Mouse (Mus musculus) limb, embryonic 14.5 days (tissue): Measurements from ENCODE around the gene Edem2. TPM values are rescaled to one million over a fixed set of nuclear protein-coding genes. Genes with fewer than 3 reads are reported as not detected.

ENCODE experiments used
- ATAC-seq: fragments of 200-750 bp; cut with Nextera tagmentation; 2 replicates; pipeline ENCODE4 v1.8.0; 2017; ENCODE audit warnings: low read depth, moderate number of reproducible peaks, moderate TSS enrichment; ENCODE audit not compliant: low FRiP score
- DNase-seq: peaks from one replicate; pipeline ENCODE4 v3.0.0-alpha.2; 2015; ENCODE audit warnings: low spot score
- H3K27ac ChIP-seq: fragments of 300-500 bp; sonication (generic); replicated peaks from 2 replicates; pipeline ENCODE4 v1.5.1; 2014; ENCODE audit warnings: low read depth, mild to moderate bottlenecking, low read length, moderate library complexity, mixed read lengths
- H3K27me3 ChIP-seq: fragments of 300-500 bp; sonication (generic); 2 replicates; pipeline ENCODE4 v1.6.1; 2014; ENCODE audit warnings: low read length, mixed read lengths; ENCODE audit not compliant: control insufficient read depth, insufficient read depth
- H3K36me3 ChIP-seq: fragments of 300-500 bp; sonication (generic); 2 replicates; pipeline ENCODE4 v1.6.1; 2014; ENCODE audit warnings: mild to moderate bottlenecking, low read length, moderate library complexity, mixed read lengths; ENCODE audit not compliant: control insufficient read depth, insufficient read depth
- H3K4me1 ChIP-seq: fragments of 300-500 bp; sonication (generic); 2 replicates; pipeline ENCODE4 v1.6.1; 2014; ENCODE audit warnings: antibody characterized with exemption, low read length, mixed read lengths; ENCODE audit not compliant: control insufficient read depth, insufficient read depth
- H3K4me2 ChIP-seq: fragments of 300-500 bp; sonication (generic); replicated peaks from 2 replicates; pipeline ENCODE4 v1.6.1; 2014; ENCODE audit warnings: low read depth, mild to moderate bottlenecking, low read length, moderate library complexity; ENCODE audit not compliant: severe bottlenecking
- H3K4me3 ChIP-seq: fragments of 300-500 bp; sonication (generic); replicated peaks from 2 replicates; pipeline ENCODE4 v1.5.1; 2014; ENCODE audit warnings: low read length
- H3K9ac ChIP-seq: fragments of 300-500 bp; sonication (generic); 2 replicates; pipeline ENCODE4 v1.6.1; 2014; ENCODE audit warnings: mild to moderate bottlenecking, low read depth, low read length, moderate library complexity; ENCODE audit not compliant: severe bottlenecking
- H3K9me3 ChIP-seq: fragments of 300-500 bp; sonication (generic); 2 replicates; pipeline ENCODE4 v1.6.1; 2016; ENCODE audit warnings: low read length; ENCODE audit not compliant: control insufficient read depth
- POLR2A ChIP-seq: fragments of 200-500 bp; IDR thresholded peaks from 2 replicates; pipeline ENCODE4 v1.8.0; 2012; ENCODE audit warnings: inconsistent platforms, mild to moderate bottlenecking, moderate library complexity, borderline replicate concordance; ENCODE audit not compliant: insufficient read depth, insufficient read length; ENCODE audit errors: extremely low read depth
- WGBS: fragments of 180-500 bp; shearing (Covaris S2); extraction: QIAGEN DNeasy Blood & Tissue Kit; methylation state at CpG from one replicate; pipeline ENCODE4 v1.1.7; 2014; 5-methylcytosine and 5-hydroxymethylcytosine counted together
- polyA plus RNA-seq, 2 experiments: library from polyadenylated mRNA; depleted of rRNA in 1 of 2; stranded (reverse) in 1 of 2; unstranded in 1 of 2; fragments of >200 nt; fragmentation: Nextera tagmentation in 1 of 2; extraction: Ambion mirVana in 1 of 2; gene quantifications; 2 replicates each; pipeline versions ENCODE4 v1.2.1 to v1.2.3; 2012 to 2014

The Edem2 gene
- polyA plus RNA-seq, 2 experiments = 35.0 to 36.1 TPM

DNA sequence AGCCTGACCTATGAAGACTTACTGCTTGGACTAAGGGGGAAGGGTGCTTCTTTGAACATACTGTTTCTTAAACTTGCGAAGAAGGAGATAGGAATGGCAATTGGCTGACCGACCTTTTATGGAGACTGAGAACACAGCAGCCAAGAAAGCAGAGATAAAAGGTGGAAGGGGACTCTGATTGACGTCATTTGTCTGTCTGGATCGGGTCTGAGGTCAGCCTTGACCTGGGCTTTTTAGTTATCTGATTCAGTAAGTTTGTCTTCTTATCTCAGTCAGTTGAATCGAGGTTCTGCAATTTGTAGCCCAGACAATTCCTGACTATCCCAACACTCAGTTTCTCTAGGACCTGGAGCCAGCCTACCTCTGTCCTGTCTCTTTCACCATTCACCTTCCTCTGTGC, 5.2 kb downstream of the Edem2 start:
- no peak overlapping the region for H3K4me2 ChIP-seq
- H3K27ac ChIP-seq = no peak overlapping the region
- H3K27me3 ChIP-seq = no peaks in the 10 kb centered on the region
- TF ChIP-seq POLR2A = no peak
- no peak for ATAC-seq
- no peaks in the 10 kb centered on the region for H3K36me3 ChIP-seq
- H3K9ac ChIP-seq = no peak overlapping the region
- WGBS = 86% methylated on average over 5 of the region's 5 CpGs
- no peaks in the 10 kb centered on the region for H3K9me3 ChIP-seq
- H3K4me1 ChIP-seq = peaks cover 8% of the 10 kb centered on the region
- H3K4me3 ChIP-seq = no peak overlapping the region
- no peak for DNase-seq

DNA sequence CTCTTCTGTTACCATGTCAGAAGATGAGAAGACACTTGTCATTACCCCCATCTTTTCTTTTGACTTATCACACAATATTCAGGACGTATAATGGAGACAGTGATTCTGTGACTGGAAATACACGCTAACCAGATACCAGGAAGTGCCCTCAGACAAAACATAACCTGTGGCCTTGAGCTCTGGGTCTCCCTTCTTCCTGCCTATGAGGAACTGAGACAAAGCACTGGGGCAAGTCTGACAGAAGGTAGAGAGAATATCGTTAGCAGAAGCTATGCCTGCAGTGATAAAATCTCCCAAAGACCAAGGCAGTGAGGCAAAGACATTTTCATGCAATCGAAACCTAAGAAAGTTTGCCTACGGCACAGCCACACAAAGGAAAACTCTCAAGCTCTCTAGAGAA, 8.7 kb downstream of the Edem2 start:
- H3K36me3 ChIP-seq = peaks cover 11% of the 10 kb centered on the region
- no peak overlapping the region for H3K4me3 ChIP-seq
- H3K9ac ChIP-seq = no peak overlapping the region
- no peaks in the 10 kb centered on the region for H3K9me3 ChIP-seq
- no peaks in the 10 kb centered on the region for H3K27me3 ChIP-seq
- WGBS = 85% methylated on average over 5 of the region's 5 CpGs
- DNase-seq (no peak), ATAC-seq (no peak)
- no peaks in the 10 kb centered on the region for H3K4me1 ChIP-seq
- TF ChIP-seq POLR2A = no peak
- H3K4me2 ChIP-seq = no peak overlapping the region
- H3K27ac ChIP-seq = no peak overlapping the region

DNA sequence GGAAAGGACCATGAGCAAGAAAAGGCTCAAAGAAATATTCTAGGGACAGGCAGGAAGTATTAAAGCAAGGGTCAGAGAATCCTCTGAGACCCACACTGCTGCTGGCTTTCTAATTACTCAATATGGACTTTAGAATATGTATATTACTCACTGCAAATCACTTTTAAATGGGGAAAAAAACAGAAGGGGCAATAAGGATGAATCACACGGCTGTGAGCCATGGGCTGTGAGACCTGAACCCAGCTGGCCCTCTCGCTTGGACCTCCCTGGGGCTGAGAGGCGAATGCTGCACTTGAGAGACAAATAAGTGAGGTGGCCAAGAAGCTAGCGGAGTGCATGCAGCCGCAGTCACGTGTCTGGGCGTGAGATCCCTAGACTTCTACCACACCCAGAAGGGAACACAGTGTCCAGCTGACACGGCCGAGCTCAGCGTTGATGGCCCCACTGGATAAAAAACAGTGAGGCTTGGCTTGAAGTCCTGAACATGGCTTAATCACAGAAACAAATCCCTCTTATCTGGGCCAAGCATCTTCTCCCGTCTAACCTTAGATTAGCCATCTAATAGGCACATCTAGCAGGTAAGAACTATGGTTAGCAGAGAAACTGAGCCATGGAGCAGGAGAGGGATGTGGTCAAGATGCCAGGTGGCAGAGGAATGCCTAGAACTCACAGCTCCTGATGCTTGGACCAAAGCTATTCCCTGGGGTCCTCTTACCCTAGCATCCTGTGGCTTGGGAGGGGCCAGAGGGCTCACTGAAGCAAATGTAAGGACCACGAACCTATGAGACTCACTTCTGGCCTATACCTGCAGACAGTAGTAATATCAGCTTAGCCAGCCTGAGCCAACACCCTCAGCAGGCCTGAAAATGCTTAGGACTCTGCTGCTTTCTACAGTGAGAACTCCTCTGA, 11.9 kb downstream of the Edem2 start:
- TF ChIP-seq POLR2A = no peak
- no peak overlapping the region for H3K4me3 ChIP-seq
- DNase-seq (no peak), ATAC-seq (no peak)
- H3K9me3 ChIP-seq = no peaks in the 10 kb centered on the region
- no peak overlapping the region for H3K9ac ChIP-seq
- WGBS = 87% methylated on average over 12 of the region's 12 CpGs
- peaks cover 17% of the 10 kb centered on the region for H3K36me3 ChIP-seq
- no peak overlapping the region for H3K4me2 ChIP-seq
- H3K27ac ChIP-seq = no peak overlapping the region
- H3K4me1 ChIP-seq = no peaks in the 10 kb centered on the region
- H3K27me3 ChIP-seq = no peaks in the 10 kb centered on the region

DNA sequence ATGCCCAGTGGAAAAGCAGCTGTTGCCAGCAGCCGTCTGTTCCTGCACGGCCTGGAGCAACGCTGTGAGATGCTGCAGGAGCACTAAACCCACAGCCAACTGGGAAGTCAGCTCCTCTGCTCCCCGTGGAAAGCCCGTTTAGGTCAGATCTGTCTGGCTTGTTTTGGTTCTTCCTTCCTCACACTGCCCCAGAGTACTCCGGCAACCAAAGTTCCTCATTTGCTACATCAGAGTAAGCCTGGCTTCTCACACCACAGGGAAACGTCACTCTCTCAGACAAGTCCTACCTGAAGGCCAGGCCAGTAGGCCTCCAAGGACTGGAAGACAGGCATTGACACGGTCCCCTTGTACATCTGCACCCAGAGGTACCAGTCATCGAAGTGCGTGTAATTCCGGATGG, 18.7 kb downstream of the Edem2 start:
- Histone ChIP-seq H3K27me3 (no peaks in the 10 kb centered on the region), H3K9me3 (no peaks in the 10 kb centered on the region), H3K36me3 (peaks cover 34% of the 10 kb centered on the region), H3K4me3 (no peak overlapping the region), H3K27ac (no peak overlapping the region), H3K9ac (no peak overlapping the region), H3K4me1 (no peaks in the 10 kb centered on the region), H3K4me2 (no peak overlapping the region)
- ATAC-seq (no peak), DNase-seq (no peak)
- WGBS = 91% methylated on average over 11 of the region's 11 CpGs
- TF ChIP-seq POLR2A = no peak

DNA sequence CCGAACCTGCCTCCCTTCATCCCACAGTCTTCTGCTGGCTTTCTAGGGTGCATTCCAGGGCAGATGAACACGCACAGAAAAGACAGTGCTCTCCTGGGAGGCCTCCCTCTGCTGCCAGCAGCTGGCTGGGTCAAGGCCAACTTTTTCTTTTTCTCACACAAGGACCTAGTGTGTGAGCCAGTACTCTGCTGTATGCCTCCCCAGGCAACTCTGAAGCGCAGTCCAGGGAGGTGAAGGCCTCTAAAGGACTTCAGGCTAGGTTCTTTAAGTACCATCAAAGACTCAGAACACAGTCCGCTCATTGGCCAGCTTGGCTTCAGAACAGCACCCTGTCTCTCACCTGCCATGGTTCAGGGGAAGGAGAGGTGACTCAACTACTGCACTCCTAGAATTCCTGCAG, 22.0 kb downstream of the Edem2 start:
- peaks cover 37% of the 10 kb centered on the region for H3K36me3 ChIP-seq
- H3K9ac ChIP-seq = no peak overlapping the region

DNA sequence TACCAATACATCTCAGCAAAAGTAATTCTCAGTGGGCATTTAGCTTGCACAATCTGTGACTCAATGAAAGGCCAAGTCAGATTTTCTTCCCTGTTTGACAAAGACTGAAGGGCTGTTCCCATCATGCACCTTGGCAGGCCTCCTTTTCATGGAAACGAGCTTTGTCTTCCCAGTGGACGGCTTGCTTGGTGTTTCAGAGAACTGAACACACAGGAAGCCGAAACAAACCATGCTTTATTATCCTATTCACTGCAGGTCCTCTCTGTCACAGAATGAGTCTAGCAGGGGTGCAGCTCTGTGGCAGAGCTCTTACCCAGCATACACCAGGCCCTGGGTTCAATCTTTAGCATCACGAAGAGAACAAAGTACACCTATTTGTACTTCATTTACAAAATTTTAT, 25.6 kb downstream of the Edem2 start:
- DNase-seq (no peak), ATAC-seq (no peak)
- H3K4me1 ChIP-seq = no peaks in the 10 kb centered on the region
- H3K27ac ChIP-seq = no peak overlapping the region
- H3K9me3 ChIP-seq = no peaks in the 10 kb centered on the region
- no peak for TF ChIP-seq POLR2A
- H3K27me3 ChIP-seq = no peaks in the 10 kb centered on the region
- 64% methylated on average over 4 of the region's 4 CpGs for WGBS
- H3K9ac ChIP-seq = no peak overlapping the region
- H3K4me3 ChIP-seq = no peak overlapping the region
- H3K4me2 ChIP-seq = no peak overlapping the region
- H3K36me3 ChIP-seq = peaks cover 24% of the 10 kb centered on the region

More for the DNA sequence above, 22.0 kb downstream of the Edem2 start:
- ATAC-seq (no peak), DNase-seq (no peak)
- 86% methylated on average over 4 of the region's 4 CpGs for WGBS
- Histone ChIP-seq H3K9me3 (no peaks in the 10 kb centered on the region), H3K27ac (no peak overlapping the region), H3K4me1 (no peaks in the 10 kb centered on the region), H3K4me3 (no peak overlapping the region), H3K27me3 (no peaks in the 10 kb centered on the region), H3K4me2 (no peak overlapping the region)
- no peak for TF ChIP-seq POLR2A
